Mouse (Mus musculus): ENCODE results near the gene Gm42791.

The Gm42791 gene

GRCm38 (mm10) chr5:148994706-148995414 is at the start of gene Gm42791:
TSS of gene Gm42791 (minus strand) at chr5:148995147.
- peak; percentile 93 for DNase-seq (ENCODE audit: low spot score)

GRCm38 (mm10) chr5:149044067-149044466 is 49.1 kb upstream of the Gm42791 start:
- no peak for DNase-seq (ENCODE audit: low spot score)

- DNase-seq (ENCODE audit: low spot score): no peak
These were observed 48.3 kb upstream of the Gm42791 start for GRCm38 (mm10) chr5:149043240-149043639.

GRCm38 (mm10) chr5:149039825-149040224 is 44.9 kb upstream of the Gm42791 start:
- DNase-seq (ENCODE audit: low spot score): peak; percentile 63

DNA sequence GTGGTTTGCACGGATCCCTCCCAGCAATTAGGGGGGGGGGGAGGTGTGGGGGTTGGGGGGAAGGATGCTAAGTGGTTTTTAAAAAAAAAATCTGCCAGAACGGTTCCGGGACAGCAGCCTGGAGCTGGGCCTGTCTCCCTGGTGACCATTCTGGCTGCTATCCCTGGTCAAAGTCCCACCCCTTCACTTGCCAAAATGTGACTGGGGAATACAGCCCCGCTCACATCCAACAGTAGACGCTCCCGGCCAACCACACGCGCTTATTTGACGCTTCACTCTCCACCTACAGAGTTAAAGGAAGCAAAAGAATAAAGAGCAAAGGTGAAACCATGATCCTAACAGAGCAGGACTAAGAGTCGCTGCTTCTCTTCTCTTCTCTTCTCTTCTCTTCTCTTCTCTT is 42.8 kb upstream of the Gm42791 start:
- no peak for DNase-seq (ENCODE audit: low spot score)

GRCm38 (mm10) chr5:149036920-149037319 is 42.0 kb upstream of the Gm42791 start:
- no peak for DNase-seq (ENCODE audit: low spot score)

GRCm38 (mm10) chr5:149032438-149032837 is 37.5 kb upstream of the Gm42791 start:
- DNase-seq (ENCODE audit: low spot score): no peak

GRCm38 (mm10) chr5:149031199-149031750 is 36.3 kb upstream of the Gm42791 start:
- DNase-seq (ENCODE audit: low spot score): peak; percentile 54

- DNase-seq (ENCODE audit: low spot score): no peak
These were observed 35.2 kb upstream of the Gm42791 start for GRCm38 (mm10) chr5:149030103-149030502.

- DNase-seq (ENCODE audit: low spot score): no peak
These were observed 33.4 kb upstream of the Gm42791 start for GRCm38 (mm10) chr5:149028394-149028793.

DNA sequence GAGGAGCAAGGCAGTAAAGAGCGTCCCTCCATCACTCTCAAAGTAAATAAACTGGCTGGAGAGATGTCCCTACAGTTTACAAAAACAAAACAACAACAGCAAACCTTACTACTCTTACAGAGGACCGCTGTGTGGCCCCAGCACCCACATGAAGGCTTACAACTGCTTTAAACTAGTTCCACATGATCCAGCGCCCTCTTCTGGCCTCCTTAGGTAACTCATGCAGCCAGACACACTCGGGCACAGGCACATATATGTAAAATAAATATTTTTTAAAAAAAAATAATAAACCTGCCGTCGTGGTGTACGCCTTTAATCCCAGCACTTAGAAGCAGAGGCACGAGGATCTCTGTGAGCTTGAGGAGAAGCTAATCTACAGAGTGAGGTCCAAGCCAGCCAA is 32.4 kb upstream of the Gm42791 start:
- DNase-seq (ENCODE audit: low spot score): no peak

DNA sequence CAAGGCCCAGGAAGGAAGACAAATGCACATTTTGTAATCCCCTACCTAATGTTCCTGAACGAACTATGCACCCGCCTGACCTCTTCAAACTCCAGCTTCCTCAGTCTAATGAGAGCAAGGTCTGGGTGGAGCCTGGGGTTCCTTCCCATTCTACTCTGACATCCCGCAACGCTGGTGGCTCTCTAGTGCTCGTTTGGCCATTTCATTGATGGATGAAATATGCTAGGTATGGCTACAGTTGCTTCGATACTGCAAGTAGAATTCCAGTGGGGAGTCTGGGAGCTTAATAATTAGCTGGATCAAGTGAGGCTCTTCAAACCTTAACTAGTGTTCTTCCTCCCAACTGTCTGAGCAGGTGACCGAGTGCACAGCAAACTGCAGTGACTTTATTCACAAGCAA is 26.2 kb upstream of the Gm42791 start:
- no peak for DNase-seq (ENCODE audit: low spot score)

GRCm38 (mm10) chr5:149020681-149021062 is 25.7 kb upstream of the Gm42791 start:
- DNase-seq (ENCODE audit: low spot score): no peak

- no peak for DNase-seq (ENCODE audit: low spot score)
These were observed 25.2 kb upstream of the Gm42791 start for GRCm38 (mm10) chr5:149020059-149020680.

- no peak for DNase-seq (ENCODE audit: low spot score)
These were observed 22.9 kb upstream of the Gm42791 start for GRCm38 (mm10) chr5:149017666-149018415.

- no peak for DNase-seq (ENCODE audit: low spot score)
These were observed 22.2 kb upstream of the Gm42791 start for GRCm38 (mm10) chr5:149017181-149017580.

GRCm38 (mm10) chr5:149016261-149016660 is 21.3 kb upstream of the Gm42791 start:
- DNase-seq (ENCODE audit: low spot score): no peak

DNA sequence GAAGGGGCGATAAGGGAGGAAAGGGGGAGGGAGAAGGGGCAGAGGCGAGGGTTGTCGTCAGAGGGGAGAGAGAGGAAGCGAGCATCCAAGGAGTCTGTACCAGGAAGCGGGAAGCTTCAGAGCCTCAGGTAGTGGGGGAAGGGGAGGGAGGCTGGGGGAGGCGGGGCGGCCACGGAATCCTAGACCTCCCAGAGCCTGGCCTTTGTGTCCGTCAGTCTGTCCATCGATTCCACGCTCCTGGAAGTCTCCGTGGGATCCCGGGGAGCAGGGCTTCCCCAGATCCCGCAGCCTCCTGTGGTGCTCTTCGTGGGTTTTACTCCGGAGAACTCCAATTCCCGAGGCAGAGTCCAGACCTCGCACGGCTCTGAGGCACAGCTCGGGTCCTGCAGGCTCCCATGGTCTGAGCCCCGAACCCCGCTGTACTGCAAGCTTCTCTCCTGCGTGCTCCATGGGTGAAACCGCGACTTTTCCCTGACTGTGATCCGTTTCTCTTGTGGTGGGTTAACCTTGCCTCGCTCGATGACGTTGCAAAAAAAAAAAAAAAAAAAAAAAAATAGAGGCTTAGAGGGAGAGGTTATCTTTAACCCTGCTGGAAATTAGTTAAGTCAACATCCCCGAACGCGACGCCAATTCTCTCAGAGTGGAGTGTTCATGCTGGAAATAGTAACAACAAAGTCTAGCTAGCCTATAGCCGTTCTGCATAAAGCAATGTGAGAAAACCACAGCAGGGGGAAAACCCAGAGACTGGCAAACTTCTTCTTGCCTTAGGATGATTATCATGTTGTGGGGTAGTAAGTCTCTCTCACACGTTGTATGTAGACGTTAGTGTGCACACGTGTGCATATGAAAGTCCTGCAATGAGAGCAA is 20.6 kb upstream of the Gm42791 start:
- DNase-seq (ENCODE audit: low spot score): peak; percentile 63

DNA sequence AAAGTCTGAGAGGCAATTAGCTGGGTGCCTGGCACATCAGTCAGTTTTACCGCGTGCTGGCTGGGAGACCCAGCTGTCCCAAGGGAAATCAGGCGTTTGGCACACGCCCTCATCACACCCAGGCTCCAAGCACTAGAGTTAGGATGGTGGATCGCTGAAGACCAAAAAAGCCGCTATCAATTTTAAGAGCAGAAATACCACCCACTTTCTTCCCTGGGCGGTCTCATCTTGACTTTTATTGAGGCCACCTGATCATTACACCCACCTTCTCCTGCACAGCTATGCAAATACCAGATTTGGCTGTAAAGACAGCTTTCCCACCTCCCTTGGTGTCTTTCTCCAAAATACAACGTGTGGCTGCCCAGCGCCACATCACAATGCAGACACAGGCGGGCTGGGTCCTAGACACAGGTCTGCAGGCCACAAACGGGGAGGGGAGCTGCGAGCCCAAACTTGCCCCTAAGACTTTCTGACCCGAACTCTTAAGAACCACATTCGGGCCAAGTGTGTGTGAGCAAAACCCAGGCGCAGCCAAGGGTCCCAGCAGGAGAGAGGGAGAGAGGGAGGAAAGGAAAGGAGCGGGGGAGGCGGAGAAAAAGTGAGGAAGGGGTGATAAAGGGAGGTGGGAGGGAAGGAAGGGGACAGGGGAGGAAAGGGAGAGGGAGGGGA is 19.8 kb upstream of the Gm42791 start:
- DNase-seq (ENCODE audit: low spot score): no peak

GRCm38 (mm10) chr5:149013817-149014508 is 19.0 kb upstream of the Gm42791 start:
- DNase-seq (ENCODE audit: low spot score): no peak

DNA sequence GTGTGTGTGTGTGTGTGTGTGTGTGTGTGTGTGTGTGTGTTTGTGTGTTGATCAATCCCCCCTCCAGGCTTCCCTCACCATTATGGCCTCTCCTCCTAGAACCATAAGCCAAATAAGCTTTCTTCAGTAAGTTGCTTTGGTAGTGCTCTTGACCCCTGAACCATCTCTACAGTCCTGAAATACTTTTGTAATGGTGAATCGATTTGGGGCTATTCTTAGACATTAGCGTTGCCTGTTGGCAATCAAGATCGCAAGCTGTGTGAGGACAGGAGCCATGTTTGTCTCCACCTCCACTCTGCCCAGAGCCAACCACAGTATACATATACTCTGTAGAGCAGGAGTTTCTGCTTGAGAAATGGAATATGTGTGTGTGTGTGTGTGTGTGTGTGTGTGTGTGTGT is 14.2 kb upstream of the Gm42791 start:
- no peak for DNase-seq (ENCODE audit: low spot score)
